10 mouse cellular contexts compared by ENCODE assay signal in genomic region chr9:69505611-69506010, GRCm38 (mm10). TPM values are rescaled to one million over a fixed set of nuclear protein-coding genes. Genes with fewer than 3 reads are reported as not detected.
DNase-seq lines count a peak whose midpoint lies in the region; ATAC-seq and TF ChIP-seq lines count a peak whose summit lies in the region.
"Had no signal": no experiment of that assay in that cellular context is flagged by ENCODE, and none has a peak within 500 bp of the region (broad histone marks: within the 10 kb centered on the region; RNA-seq: fewer than 3 reads in every experiment).

No protein-coding gene starts in this region.

- no peak overlapping the region for H3K27ac ChIP-seq in heart, postnatal 0 days (ENCODE audit: low read depth)
- no peak overlapping the region for H3K27ac ChIP-seq in heart, embryonic 10.5 days
- H3K27ac ChIP-seq in hindbrain, postnatal 0 days, result no peak overlapping the region
- H3K27ac ChIP-seq: lung, embryonic 15.5 days had no signal

- peak; percentile 65 for TF ChIP-seq CTCF in heart, postnatal 0 days (IDR thresholded peaks at IDR 0.05; ENCODE audit: low read depth)
- peak; percentile 81 for TF ChIP-seq CTCF in hindbrain, postnatal 0 days (IDR thresholded peaks at IDR 0.05; ENCODE audit: low read depth)

- H3K27me3 ChIP-seq in heart, postnatal 0 days (ENCODE audit: control insufficient read depth, insufficient read depth, low read length), result peaks cover 17% of the 10 kb centered on the region
- H3K27me3 ChIP-seq in heart, embryonic 10.5 days (ENCODE audit: insufficient read depth, poor library complexity, severe bottlenecking), result peaks cover 22% of the 10 kb centered on the region; the same call in 1 of the 2 replicates
- no peaks in the 10 kb centered on the region for H3K27me3 ChIP-seq in hindbrain, postnatal 0 days (ENCODE audit: insufficient read depth, low read length)

- H3K36me3 ChIP-seq in heart, postnatal 0 days (replicated peaks; ENCODE audit: control insufficient read depth, insufficient read depth, low read length), result no peaks in the 10 kb centered on the region
- no peaks in the 10 kb centered on the region for H3K36me3 ChIP-seq in heart, embryonic 10.5 days
- no peaks in the 10 kb centered on the region for H3K36me3 ChIP-seq in hindbrain, postnatal 0 days (ENCODE audit: insufficient read depth, low read length)
- H3K36me3 ChIP-seq: lung, embryonic 15.5 days had no signal

- no peak for ATAC-seq in heart, postnatal 0 days (ENCODE audit: insufficient read depth, low read depth)
- no peak for ATAC-seq in hindbrain, postnatal 0 days
- ATAC-seq in megakaryocyte, adult 5-6 weeks (ENCODE audit: poor library complexity, severe bottlenecking), result no peak

- no peak overlapping the region for H3K4me3 ChIP-seq in heart, postnatal 0 days (ENCODE audit: low read depth, low read length)
- H3K4me3 ChIP-seq in heart, embryonic 10.5 days, result no peak overlapping the region
- H3K4me3 ChIP-seq in hindbrain, postnatal 0 days (ENCODE audit: low read length), result no peak overlapping the region
- H3K4me3 ChIP-seq: erythroblast, embryonic 14.5 days; lung, embryonic 15.5 days had no signal

- H3K4me1 ChIP-seq in heart, postnatal 0 days (ENCODE audit: control insufficient read depth, insufficient read depth), result no peaks in the 10 kb centered on the region
- no peaks in the 10 kb centered on the region for H3K4me1 ChIP-seq in heart, embryonic 10.5 days
- no peaks in the 10 kb centered on the region for H3K4me1 ChIP-seq in hindbrain, postnatal 0 days (ENCODE audit: insufficient read depth, low read length)
- H3K4me1 ChIP-seq: lung, embryonic 15.5 days had no signal

- no peak for TF ChIP-seq EP300 in heart, postnatal 0 days (IDR thresholded peaks at IDR 0.05; ENCODE audit: low read depth)

- no peak for DNase-seq in heart, postnatal 0 days (ENCODE audit: low spot score)
- DNase-seq in heart, embryonic 10.5 days (ENCODE audit: low spot score), result no peak
- DNase-seq in ovary, postnatal 14 days (ENCODE audit: low spot score), result peak; percentile 30
- DNase-seq in ovary, postnatal 36 days (ENCODE audit: low spot score), result no peak
- DNase-seq in adrenal gland, postnatal 25 days, result peak; percentile 46
- DNase-seq in hindbrain, postnatal 0 days (ENCODE audit: low spot score), result peak; percentile 79
- peak; percentile 55 for DNase-seq in thymus, postnatal 0 days (ENCODE audit: low spot score)

- no peak overlapping the region for H3K4me2 ChIP-seq in heart, postnatal 0 days (ENCODE audit: low read depth, low read length)
- no peak overlapping the region for H3K4me2 ChIP-seq in hindbrain, postnatal 0 days (ENCODE audit: low read depth, low read length)
- H3K4me2 ChIP-seq: lung, embryonic 15.5 days had no signal

- H3K9ac ChIP-seq in heart, postnatal 0 days (replicated peaks; ENCODE audit: low read depth, low read length), result no peak overlapping the region
- H3K9ac ChIP-seq in hindbrain, postnatal 0 days (replicated peaks; ENCODE audit: low read length), result no peak overlapping the region
- H3K9ac ChIP-seq: lung, embryonic 15.5 days had no signal

- 13% methylated on average over 7 of the region's 7 CpGs for WGBS in heart, postnatal 0 days
- WGBS in heart, embryonic 10.5 days, result 18% methylated on average over 7 of the region's 7 CpGs
- 12% methylated on average over 7 of the region's 7 CpGs for WGBS in hindbrain, postnatal 0 days

- H3K9me3 ChIP-seq in heart, postnatal 0 days (replicated peaks; ENCODE audit: control insufficient read depth, low read length), result no peaks in the 10 kb centered on the region
- H3K9me3 ChIP-seq in heart, embryonic 10.5 days, result no peaks in the 10 kb centered on the region
- H3K9me3 ChIP-seq in hindbrain, postnatal 0 days (ENCODE audit: low read length), result no peaks in the 10 kb centered on the region
- H3K9me3 ChIP-seq: lung, embryonic 15.5 days had no signal

RNA-seq across cellular contexts. Expression of gene Anxa2, which starts 52.2 kb away (rescaled TPM):
- 367 and 369 TPM in 2 replicates for total RNA-seq in heart, postnatal 0 days (2014; rRNA removed; ENCODE audit: low replicate concordance)
- polyA plus RNA-seq in heart, postnatal 0 days (2015; fragmentation: Nextera tagmentation; extraction: Ambion mirVana), result 268 and 280 TPM in 2 replicates
- polyA plus RNA-seq in heart, embryonic 10.5 days (2016; fragmentation: Nextera tagmentation; extraction: Ambion mirVana), result 349 and 412 TPM in 2 replicates
- total RNA-seq in adrenal gland, postnatal 25 days (2021), result 390 and 445 TPM in 2 replicates
- total RNA-seq in hindbrain, postnatal 0 days (2014; rRNA removed), result 69.6 and 73.4 TPM in 2 replicates
- 107 and 108 TPM in 2 replicates for polyA plus RNA-seq in hindbrain, postnatal 0 days (2015; fragmentation: Nextera tagmentation; extraction: Ambion mirVana)
- polyA plus RNA-seq in thymus, postnatal 0 days (2015; fragmentation: Nextera tagmentation; extraction: Ambion mirVana), result 713 and 718 TPM in 2 replicates
- total RNA-seq in megakaryocyte, adult 5-6 weeks (2015), result 1,047 and 1,062 TPM in 2 replicates
- total RNA-seq in megakaryocyte, adult 5-6 weeks (2017), result 654 and 695 TPM in 2 replicates

Comparison
In these comparisons a context has a peak if more than half of its experiments do, and no peak if none do; other contexts are left out.
1. DNase-seq: peak in ovary, postnatal 14 days (single experiment), adrenal gland, postnatal 25 days (single experiment), hindbrain, postnatal 0 days (single experiment) and thymus, postnatal 0 days (single experiment); none in heart, postnatal 0 days (single experiment), heart, embryonic 10.5 days (single experiment) and ovary, postnatal 36 days (single experiment).